Mouse (Mus musculus): ENCODE measurements at regions not wholly inside any gene's neighbourhood (a gene's known extent, or its start where the extent isn't known, plus 50 kb on each side); places are given as distances from the start of the nearest gene placed in this dataset.
"Not testable (repeated sequence)": the region's sequence is repeated elsewhere in the genome, so short reads cannot be mapped to it uniquely, and the experiment has no call there.

DNA sequence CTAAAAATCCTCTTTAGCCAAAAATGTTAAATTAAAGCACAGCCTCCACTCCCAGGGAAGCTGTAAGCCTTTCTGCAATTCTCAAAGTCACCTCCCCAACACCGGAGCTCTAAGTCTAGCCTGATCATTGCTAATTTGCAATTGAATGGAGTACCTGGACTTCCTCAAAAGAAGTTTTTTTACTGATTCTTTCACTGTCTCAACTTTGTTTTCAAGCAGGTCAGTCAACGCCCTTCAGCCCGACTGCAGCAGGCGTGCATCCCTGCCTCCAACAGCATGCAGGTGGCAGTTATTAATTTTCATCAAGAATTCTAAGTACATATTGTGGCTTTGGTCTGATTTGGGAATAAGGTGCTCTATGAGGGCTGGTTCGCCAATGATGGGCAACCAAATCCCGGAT lies 589.0 kb upstream of the Cadm2 start:
- not testable (repeated sequence) for DNase-seq

DNA sequence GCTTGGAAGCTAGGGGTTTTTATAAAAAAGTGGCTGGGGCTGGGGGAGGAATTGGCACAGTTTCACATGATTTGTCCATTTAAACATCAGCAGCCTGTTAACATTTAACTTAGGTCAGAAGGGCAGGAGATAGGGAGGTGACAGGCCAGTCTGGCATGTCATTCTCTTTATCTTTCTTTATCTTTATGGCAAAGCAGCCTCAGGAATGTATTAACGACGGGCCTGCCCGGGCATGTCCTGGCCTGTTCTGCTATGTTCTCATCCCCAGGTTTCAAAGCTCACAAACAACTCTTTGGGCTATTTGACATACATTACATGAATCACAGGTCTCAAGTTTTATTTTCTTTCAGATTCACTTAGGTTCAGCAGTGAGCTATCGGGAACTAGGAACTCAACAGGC lies 584.2 kb upstream of the Cadm2 start:
- DNase-seq: not testable (repeated sequence)

DNA sequence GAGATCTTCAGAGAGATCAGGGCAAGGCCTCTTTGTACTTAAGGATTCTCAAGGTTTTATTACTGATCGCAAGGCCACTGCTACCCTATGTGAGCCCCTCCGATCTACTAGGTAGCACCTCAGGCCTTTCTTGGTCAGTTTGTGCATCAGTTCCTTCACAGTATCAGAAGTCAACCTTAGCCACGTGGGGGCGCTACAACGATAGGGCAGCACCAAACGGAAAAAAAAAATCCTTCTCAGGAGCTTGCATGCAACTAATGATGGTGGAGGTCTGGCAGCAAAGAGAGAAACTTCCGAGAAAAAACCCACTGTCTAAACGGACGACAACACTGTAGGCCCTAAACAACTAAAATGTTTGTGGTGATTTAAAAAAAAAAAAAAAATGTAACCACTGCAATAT lies 543.9 kb upstream of the Cadm2 start:
- peak; percentile 13 for DNase-seq

DNA sequence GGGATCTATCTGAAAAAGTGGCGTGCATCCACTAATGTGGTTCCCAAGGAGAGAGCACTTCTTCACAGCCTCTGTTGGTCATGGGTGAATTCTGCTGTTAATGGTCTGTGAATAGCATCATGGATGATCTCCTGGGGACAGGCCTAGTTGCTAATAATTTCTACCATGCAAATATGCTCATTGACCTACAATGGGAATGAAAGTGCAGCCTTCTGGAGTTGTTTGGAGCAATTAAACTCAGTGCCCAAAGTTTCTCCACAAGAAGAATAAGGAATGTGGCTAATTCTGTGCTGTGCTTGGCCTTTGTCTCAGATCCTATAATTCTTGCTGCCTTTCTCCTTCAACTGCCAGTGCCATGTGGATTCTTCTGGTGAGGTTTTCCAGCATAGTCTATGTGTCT lies 532.8 kb upstream of the Cadm2 start:
- DNase-seq: no peak
